Mouse (Mus musculus): ENCODE measurements at regions not wholly inside any gene's neighbourhood (a gene's known extent, or its start where the extent isn't known, plus 50 kb on each side); places are given as distances from the start of the nearest gene placed in this dataset.

GRCm38 (mm10) chr15:27178084-27178935 is 282.9 kb upstream of the Fbxl7 start:
- no peak for TF ChIP-seq CTCF (IDR thresholded peaks at IDR 0.05; ENCODE audit: low read depth)
- no peak for TF ChIP-seq EP300 (IDR thresholded peaks at IDR 0.05; ENCODE audit: low read depth)

All from heart, postnatal 0 days (tissue).